Mouse (Mus musculus): Measurements from ENCODE around the gene Gnptg.

DNA sequence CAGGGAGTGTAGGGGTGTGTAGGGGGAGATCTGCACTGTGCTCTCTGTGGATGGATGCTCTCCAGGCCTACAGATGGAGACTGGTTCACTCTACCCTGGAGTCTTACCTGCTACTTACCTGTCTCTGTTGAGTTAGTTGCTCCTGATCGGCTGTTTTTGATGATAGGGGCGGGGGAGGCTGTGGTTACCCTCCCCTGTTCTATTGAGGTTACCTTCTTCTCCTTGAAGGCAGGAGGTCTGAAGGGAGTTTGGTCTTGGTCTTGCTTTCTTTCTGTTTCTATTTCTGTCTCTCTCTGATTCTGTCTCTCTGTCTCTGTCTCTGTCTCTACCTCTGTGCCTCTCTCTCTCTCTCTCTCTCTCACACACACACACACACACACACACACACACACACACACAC, 15.2 kb upstream of the Gnptg start:
- no peak for TF ChIP-seq POLR2A (IDR thresholded peaks at IDR 0.05; ENCODE audit: low read depth, low read length)
- no peak for TF ChIP-seq CTCF (IDR thresholded peaks at IDR 0.05; ENCODE audit: extremely low read depth, insufficient read depth, insufficient read length, insufficient replicate concordance)
